Mouse (Mus musculus): ENCODE results near the gene Amt. TPM values are rescaled to one million over a fixed set of nuclear protein-coding genes. Genes with fewer than 3 reads are reported as not detected.

The Amt gene
- 2.6 and 3.7 TPM in 2 replicates for polyA plus RNA-seq (2011; ENCODE audit: insufficient read length, low read depth, missing spikeins)

GRCm38 (mm10) chr9:108296453-108297355 lies at the start of gene Amt:
Amt (plus strand) TSS chr9:108296853.
- Histone ChIP-seq H3K4me3 (ENCODE audit: insufficient read depth, low read length) (no peak within 1 kb of the TSS), H3K27ac (ENCODE audit: insufficient read depth, low read length) (no peak within 1 kb of the TSS), H3K4me1 (ENCODE audit: control insufficient read depth, insufficient read depth, low read length) (no peaks in the 10 kb centered on the region)
- TF ChIP-seq POLR2A (IDR thresholded peaks at IDR 0.05; ENCODE audit: low read depth, low read length) (no peak), CTCF (IDR thresholded peaks at IDR 0.05; ENCODE audit: borderline replicate concordance, insufficient read depth, low read length) (no peak)

- Histone ChIP-seq H3K4me3 (ENCODE audit: insufficient read depth, low read length) (no peak overlapping the region), H3K4me1 (ENCODE audit: control insufficient read depth, insufficient read depth, low read length) (no peaks in the 10 kb centered on the region), H3K27ac (ENCODE audit: insufficient read depth, low read length) (no peak overlapping the region)
- TF ChIP-seq CTCF (IDR thresholded peaks at IDR 0.05; ENCODE audit: borderline replicate concordance, insufficient read depth, low read length) (no peak), POLR2A (IDR thresholded peaks at IDR 0.05; ENCODE audit: low read depth, low read length) (no peak)
Observed at GRCm38 (mm10) chr9:108248957-108249356, 47.7 kb upstream of the Amt start.

GRCm38 (mm10) chr9:108251877-108252276 lies 44.8 kb upstream of the Amt start:
- TF ChIP-seq POLR2A (IDR thresholded peaks at IDR 0.05; ENCODE audit: low read depth, low read length) (no peak), CTCF (IDR thresholded peaks at IDR 0.05; ENCODE audit: borderline replicate concordance, insufficient read depth, low read length) (no peak)
- Histone ChIP-seq H3K27ac (ENCODE audit: insufficient read depth, low read length) (no peak overlapping the region), H3K4me1 (ENCODE audit: control insufficient read depth, insufficient read depth, low read length) (no peaks in the 10 kb centered on the region), H3K4me3 (ENCODE audit: insufficient read depth, low read length) (no peak overlapping the region)

GRCm38 (mm10) chr9:108252766-108253165 lies 43.9 kb upstream of the Amt start:
- Histone ChIP-seq H3K27ac (ENCODE audit: insufficient read depth, low read length) (no peak overlapping the region), H3K4me1 (ENCODE audit: control insufficient read depth, insufficient read depth, low read length) (no peaks in the 10 kb centered on the region), H3K4me3 (ENCODE audit: insufficient read depth, low read length) (no peak overlapping the region)
- no peak for TF ChIP-seq CTCF (IDR thresholded peaks at IDR 0.05; ENCODE audit: borderline replicate concordance, insufficient read depth, low read length)

GRCm38 (mm10) chr9:108260526-108260925 lies 36.1 kb upstream of the Amt start:
- Histone ChIP-seq H3K27ac (ENCODE audit: insufficient read depth, low read length) (no peak overlapping the region), H3K4me1 (ENCODE audit: control insufficient read depth, insufficient read depth, low read length) (peaks cover 13% of the 10 kb centered on the region), H3K4me3 (ENCODE audit: insufficient read depth, low read length) (no peak overlapping the region)
- TF ChIP-seq POLR2A (IDR thresholded peaks at IDR 0.05; ENCODE audit: low read depth, low read length) (no peak), CTCF (IDR thresholded peaks at IDR 0.05; ENCODE audit: borderline replicate concordance, insufficient read depth, low read length) (no peak)

GRCm38 (mm10) chr9:108261865-108262264 lies 34.8 kb upstream of the Amt start:
- Histone ChIP-seq H3K27ac (ENCODE audit: insufficient read depth, low read length) (no peak overlapping the region), H3K4me1 (ENCODE audit: control insufficient read depth, insufficient read depth, low read length) (peaks cover 13% of the 10 kb centered on the region), H3K4me3 (ENCODE audit: insufficient read depth, low read length) (peak overlapping the region; percentile 97; the same call in 1 of the 2 replicates)
- no peak for TF ChIP-seq POLR2A (IDR thresholded peaks at IDR 0.05; ENCODE audit: low read depth, low read length)
- no peak for TF ChIP-seq CTCF (IDR thresholded peaks at IDR 0.05; ENCODE audit: borderline replicate concordance, insufficient read depth, low read length)

- Histone ChIP-seq H3K4me1 (ENCODE audit: control insufficient read depth, insufficient read depth, low read length) (peaks cover 13% of the 10 kb centered on the region), H3K27ac (ENCODE audit: insufficient read depth, low read length) (peak overlapping the region; percentile 73), H3K4me3 (ENCODE audit: insufficient read depth, low read length) (peak overlapping the region; percentile 97)
- TF ChIP-seq POLR2A (IDR thresholded peaks at IDR 0.05; ENCODE audit: low read depth, low read length) (no peak; the same call in 1 of the 2 replicates), CTCF (IDR thresholded peaks at IDR 0.05; ENCODE audit: borderline replicate concordance, insufficient read depth, low read length) (no peak)
Observed at GRCm38 (mm10) chr9:108262494-108263049, 34.1 kb upstream of the Amt start.

GRCm38 (mm10) chr9:108263131-108263681 lies 33.4 kb upstream of the Amt start:
- peaks cover 13% of the 10 kb centered on the region for H3K4me1 ChIP-seq (ENCODE audit: control insufficient read depth, insufficient read depth, low read length)
- TF ChIP-seq POLR2A (IDR thresholded peaks at IDR 0.05; ENCODE audit: low read depth, low read length): no peak
- no peak for TF ChIP-seq CTCF (IDR thresholded peaks at IDR 0.05; ENCODE audit: borderline replicate concordance, insufficient read depth, low read length)

GRCm38 (mm10) chr9:108263690-108264190 lies 32.9 kb upstream of the Amt start, which contains the start of gene Dag1:
Dag1 (minus strand) TSS chr9:108263958.
- Histone ChIP-seq H3K4me3 (ENCODE audit: insufficient read depth, low read length) (peak within 1 kb of the TSS; percentile 97), H3K27ac (ENCODE audit: insufficient read depth, low read length) (peak within 1 kb of the TSS; percentile 92), H3K4me1 (ENCODE audit: control insufficient read depth, insufficient read depth, low read length) (peaks cover 13% of the 10 kb centered on the region)
- TF ChIP-seq POLR2A (IDR thresholded peaks at IDR 0.05; ENCODE audit: low read depth, low read length): peak; percentile 65
- TF ChIP-seq CTCF (IDR thresholded peaks at IDR 0.05; ENCODE audit: borderline replicate concordance, insufficient read depth, low read length): no peak

More at GRCm38 (mm10) chr9:108263131-108263681, 33.4 kb upstream of the Amt start:
- H3K27ac ChIP-seq (ENCODE audit: insufficient read depth, low read length): peak overlapping the region; percentile 73
- peak overlapping the region; percentile 97 for H3K4me3 ChIP-seq (ENCODE audit: insufficient read depth, low read length)

All from embryonic fibroblast, embryonic 13.5 days (primary cell).